Mouse (Mus musculus): ENCODE data around the gene Reps2. TPM values are rescaled to one million over a fixed set of nuclear protein-coding genes. Genes with fewer than 3 reads are reported as not detected.

Reps2 gene
- total RNA-seq, 1 experiment from 2014 or later = 3.8 TPM

Other genes with a start within 250 kb of the Reps2 start
- gene Rbbp7, start 116.8 kb upstream of the Reps2 start, total RNA-seq (2021) = 168 and 178 TPM in 2 replicates
- 24.7 and 25.8 TPM in 2 replicates for gene Txlng, start 185.8 kb upstream of the Reps2 start, total RNA-seq (2021)
- 76.5 and 85.3 TPM in 2 replicates for gene Syap1, start 244.8 kb upstream of the Reps2 start, total RNA-seq (2021)